Mouse (Mus musculus) myocyte (in vitro differentiated cells): ENCODE data around the gene Arid1b. TPM values are rescaled to one million over a fixed set of nuclear protein-coding genes. Genes with fewer than 3 reads are reported as not detected.

Source experiments
- H3K27me3 ChIP-seq: one replicate; pipeline ENCODE4 v1.6.1; 2011; ENCODE audit not compliant: control insufficient read depth, insufficient read depth, insufficient read length
- H3K36me3 ChIP-seq: one replicate; pipeline ENCODE4 v1.6.1; 2011; ENCODE audit not compliant: control insufficient read depth, insufficient read depth
- H3K4me2 ChIP-seq: one replicate; pipeline ENCODE4 v1.6.1; 2011; ENCODE audit warnings: low read depth, control low read depth
- H3K4me3 ChIP-seq: one replicate; pipeline ENCODE4 v1.5.1; 2011; ENCODE audit warnings: mild to moderate bottlenecking, control low read depth, moderate library complexity
- H3K79me2 ChIP-seq: one replicate; pipeline ENCODE4 v1.6.1; 2011; ENCODE audit not compliant: control insufficient read depth, insufficient read depth
- H3ac ChIP-seq: one replicate; pipeline ENCODE4 v1.6.1; 2011; ENCODE audit not compliant: control insufficient read depth, insufficient read length
- CEBPB ChIP-seq: IDR thresholded peaks from 2 replicates; pipeline ENCODE4 v1.6.1; 2011; ENCODE audit warnings: mild to moderate bottlenecking, moderate library complexity; ENCODE audit not compliant: poor library complexity, insufficient read depth, severe bottlenecking
- E2F4 ChIP-seq: IDR thresholded peaks from one replicate; pipeline ENCODE4 v1.6.1; 2011; ENCODE audit warnings: mild to moderate bottlenecking, control low read depth, moderate library complexity; ENCODE audit not compliant: insufficient read depth
- MAX ChIP-seq: IDR thresholded peaks from one replicate; pipeline ENCODE4 v1.6.1; 2011; ENCODE audit warnings: low read depth, mild to moderate bottlenecking, control low read depth
- MYOD1 ChIP-seq, 3 experiments: IDR thresholded peaks; one replicate each; pipeline ENCODE4 v1.6.1; 2011; ENCODE audit warnings: control low read depth in 2 of 3, low read depth in 2 of 3, mild to moderate bottlenecking in 2 of 3, moderate library complexity in 1 of 3; ENCODE audit not compliant: insufficient read length in 2 of 3, control insufficient read depth in 1 of 3
- MYOG ChIP-seq, 3 experiments: IDR thresholded peaks; one replicate each; pipeline ENCODE4 v1.6.1; 2011; ENCODE audit warnings: control low read depth in 2 of 3, low read depth in 2 of 3, mild to moderate bottlenecking in 2 of 3; ENCODE audit not compliant: insufficient read length in 2 of 3, control insufficient read depth in 1 of 3, insufficient read depth in 1 of 3
- POLR2A ChIP-seq: IDR thresholded peaks from one replicate; pipeline ENCODE4 v1.6.1; 2011; ENCODE audit warnings: low read depth, mild to moderate bottlenecking, control low read depth, moderate library complexity; ENCODE audit not compliant: insufficient read length
- POLR2AphosphoS2 ChIP-seq: IDR thresholded peaks from one replicate; pipeline ENCODE4 v1.6.1; 2011; ENCODE audit warnings: low read depth, control low read depth; ENCODE audit not compliant: insufficient read length
- REST ChIP-seq: IDR thresholded peaks from one replicate; pipeline ENCODE4 v1.6.1; 2011; ENCODE audit warnings: mild to moderate bottlenecking, control low read depth, moderate library complexity; ENCODE audit not compliant: insufficient read depth, insufficient read length
- SRF ChIP-seq: IDR thresholded peaks from one replicate; pipeline ENCODE4 v1.6.1; 2011; ENCODE audit warnings: low read depth; ENCODE audit not compliant: control insufficient read depth, insufficient read length
- TCF12 ChIP-seq: IDR thresholded peaks from one replicate; pipeline ENCODE4 v1.6.1; 2011; ENCODE audit warnings: mild to moderate bottlenecking, control low read depth; ENCODE audit not compliant: poor library complexity, insufficient read depth, severe bottlenecking
- TCF3 ChIP-seq: IDR thresholded peaks from one replicate; pipeline ENCODE4 v1.6.1; 2011; ENCODE audit warnings: low read depth, control low read depth; ENCODE audit not compliant: insufficient read length
- USF1 ChIP-seq: IDR thresholded peaks from one replicate; pipeline ENCODE4 v1.6.1; 2011; ENCODE audit warnings: low read depth, mild to moderate bottlenecking, control low read depth, moderate library complexity
- polyA plus RNA-seq: library from polyadenylated mRNA; unstranded; fragments of >200 nt; fragmentation: generic; extraction: Trizol; gene quantifications from one replicate; pipeline ENCODE4 v1.2.1, GENCODE M21; 2012; ENCODE audit warnings: missing spikeins

The Arid1b gene
- polyA plus RNA-seq, 1 experiment: 10.9 TPM

DNA sequence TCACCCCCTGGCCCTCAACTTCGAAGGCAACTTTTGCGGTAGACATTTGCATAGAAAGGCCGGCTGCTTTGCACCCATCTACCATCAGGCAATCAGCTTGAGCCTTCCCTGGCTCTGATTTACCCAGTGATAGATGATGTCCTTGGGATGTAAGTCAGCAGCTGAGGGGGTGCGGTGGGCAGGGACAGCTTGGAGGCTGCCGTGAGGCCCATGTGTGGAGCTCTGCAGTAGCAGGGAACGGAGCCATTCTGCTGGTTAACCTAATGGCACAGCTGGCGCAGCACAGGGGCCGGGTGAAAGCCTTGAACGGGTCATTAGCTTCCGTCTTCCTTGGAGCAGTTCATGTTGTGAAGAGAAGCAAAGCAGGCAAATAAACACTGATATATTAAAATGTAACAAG is 275.2 kb downstream of the Arid1b start:
- Histone ChIP-seq H3K27me3 (no peaks in the 10 kb centered on the region), H3K4me2 (no peak overlapping the region), H3K4me3 (no peak overlapping the region), H3K36me3 (peaks cover 3% of the 10 kb centered on the region), H3K79me2 (no peaks in the 10 kb centered on the region), H3ac (no peak overlapping the region)
- TF ChIP-seq MAX (no peak), E2F4 (no peak), USF1 (no peak), TCF12 (no peak), SRF (no peak), CEBPB (no peak), TCF3 (no peak), REST (no peak), MYOG (IDR thresholded peaks at IDR 0.05; ENCODE audit: control insufficient read depth in 1 of 3, insufficient read depth in 1 of 3, insufficient read length in 2 of 3, low read depth in 2 of 3) (no peak), MYOD1 (IDR thresholded peaks at IDR 0.05; ENCODE audit: control insufficient read depth in 1 of 3, insufficient read length in 2 of 3, low read depth in 2 of 3) (no peak), POLR2AphosphoS2 (no peak), POLR2A (no peak)

DNA sequence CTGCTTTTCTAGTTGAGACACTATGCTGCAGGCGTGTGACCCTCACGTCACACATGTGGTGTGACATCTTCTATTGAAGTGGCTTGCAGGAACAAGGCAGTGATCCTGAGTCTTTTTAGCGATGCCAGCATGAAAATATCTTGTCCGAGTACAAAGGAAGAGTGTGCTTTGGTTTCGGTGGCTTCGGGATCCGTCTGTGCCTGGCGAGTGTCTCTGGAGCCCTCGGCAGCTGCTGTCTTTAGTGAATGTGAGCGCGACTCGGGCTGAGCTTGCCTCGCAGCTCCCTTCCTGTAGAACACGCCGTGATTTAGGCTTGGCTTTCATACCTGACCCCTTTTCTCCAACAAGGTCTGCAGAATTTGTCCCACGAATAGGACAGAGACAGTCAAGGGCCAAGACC is 275.6 kb downstream of the Arid1b start:
- TF ChIP-seq MYOG (IDR thresholded peaks at IDR 0.05; ENCODE audit: control insufficient read depth in 1 of 3, insufficient read depth in 1 of 3, insufficient read length in 2 of 3, low read depth in 2 of 3): no peak
- TF ChIP-seq USF1: no peak
- no peak for TF ChIP-seq CEBPB
- TF ChIP-seq MYOD1 (IDR thresholded peaks at IDR 0.05; ENCODE audit: control insufficient read depth in 1 of 3, insufficient read length in 2 of 3, low read depth in 2 of 3): no peak
- no peak for TF ChIP-seq TCF12
- TF ChIP-seq SRF: no peak
- no peak for TF ChIP-seq TCF3
- no peak for TF ChIP-seq REST
- no peak overlapping the region for H3K4me3 ChIP-seq
- peaks cover 3% of the 10 kb centered on the region for H3K36me3 ChIP-seq
- no peaks in the 10 kb centered on the region for H3K79me2 ChIP-seq
- H3K4me2 ChIP-seq: no peak overlapping the region
- H3ac ChIP-seq: no peak overlapping the region
- H3K27me3 ChIP-seq: no peaks in the 10 kb centered on the region

DNA sequence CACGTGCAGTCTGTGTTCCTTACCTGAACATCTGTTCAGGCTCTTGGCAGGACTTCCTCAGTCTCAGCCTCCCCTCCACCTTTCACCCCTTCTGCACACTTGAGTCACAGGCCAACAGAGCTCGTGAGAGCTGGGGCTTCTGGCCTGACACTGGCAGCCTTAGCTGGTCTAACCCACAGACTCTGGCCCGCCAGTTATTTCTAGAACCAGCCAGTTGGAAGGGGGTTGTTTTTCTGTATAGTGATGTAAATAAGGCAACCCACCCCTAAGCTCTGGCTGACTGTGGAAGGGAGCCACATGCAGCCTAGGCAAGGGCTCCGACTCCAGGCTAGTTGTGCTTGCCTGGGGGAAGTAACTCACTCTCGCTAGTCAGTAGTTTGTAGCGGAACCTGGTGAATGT is 276.7 kb downstream of the Arid1b start:
- TF ChIP-seq CEBPB: no peak
- TF ChIP-seq USF1: no peak
- TF ChIP-seq MAX: no peak
- no peak for TF ChIP-seq TCF12
- no peak for TF ChIP-seq POLR2AphosphoS2
- no peak for TF ChIP-seq E2F4
- no peak for TF ChIP-seq MYOG (IDR thresholded peaks at IDR 0.05; ENCODE audit: control insufficient read depth in 1 of 3, insufficient read depth in 1 of 3, insufficient read length in 2 of 3, low read depth in 2 of 3)
- TF ChIP-seq SRF: no peak
- no peak for TF ChIP-seq REST
- TF ChIP-seq POLR2A: no peak
- no peak for TF ChIP-seq MYOD1 (IDR thresholded peaks at IDR 0.05; ENCODE audit: control insufficient read depth in 1 of 3, insufficient read length in 2 of 3, low read depth in 2 of 3)
- TF ChIP-seq TCF3: no peak
- Histone ChIP-seq H3K4me3 (no peak overlapping the region), H3K79me2 (no peaks in the 10 kb centered on the region), H3K4me2 (no peak overlapping the region), H3K36me3 (peaks cover 3% of the 10 kb centered on the region), H3ac (no peak overlapping the region), H3K27me3 (no peaks in the 10 kb centered on the region)

DNA sequence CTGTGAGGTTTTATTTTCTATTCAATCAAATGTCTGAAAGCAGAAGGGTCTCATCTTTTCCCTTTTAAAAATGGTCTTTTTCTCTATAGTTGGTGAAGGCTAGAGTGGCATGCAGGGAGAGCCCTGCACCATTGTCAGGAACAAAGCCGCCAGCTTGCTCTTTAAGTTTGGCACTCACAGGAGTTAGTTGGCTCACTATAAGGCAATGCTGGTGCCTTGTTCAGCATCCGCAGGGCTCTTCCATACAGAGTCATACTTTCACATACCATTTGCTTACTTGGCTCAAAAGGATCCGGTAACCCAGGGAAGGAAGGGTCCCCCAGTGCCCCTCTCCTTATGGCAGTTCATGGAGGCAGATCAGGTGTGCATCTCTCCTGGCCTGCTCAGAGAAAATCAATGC is 279.0 kb downstream of the Arid1b start:
- no peak for TF ChIP-seq POLR2AphosphoS2
- no peak for TF ChIP-seq MAX
- TF ChIP-seq E2F4: no peak
- TF ChIP-seq TCF3: no peak
- TF ChIP-seq SRF: no peak
- no peak for TF ChIP-seq POLR2A
- no peak for TF ChIP-seq MYOG (IDR thresholded peaks at IDR 0.05; ENCODE audit: control insufficient read depth in 1 of 3, insufficient read depth in 1 of 3, insufficient read length in 2 of 3, low read depth in 2 of 3)
- no peak for TF ChIP-seq CEBPB
- TF ChIP-seq USF1: no peak
- no peak for TF ChIP-seq TCF12
- TF ChIP-seq MYOD1 (IDR thresholded peaks at IDR 0.05; ENCODE audit: control insufficient read depth in 1 of 3, insufficient read length in 2 of 3, low read depth in 2 of 3): no peak
- no peak for TF ChIP-seq REST
- H3K27me3 ChIP-seq: no peaks in the 10 kb centered on the region
- H3K4me3 ChIP-seq: no peak overlapping the region
- no peaks in the 10 kb centered on the region for H3K79me2 ChIP-seq
- no peak overlapping the region for H3ac ChIP-seq
- H3K36me3 ChIP-seq: no peaks in the 10 kb centered on the region
- no peak overlapping the region for H3K4me2 ChIP-seq

DNA sequence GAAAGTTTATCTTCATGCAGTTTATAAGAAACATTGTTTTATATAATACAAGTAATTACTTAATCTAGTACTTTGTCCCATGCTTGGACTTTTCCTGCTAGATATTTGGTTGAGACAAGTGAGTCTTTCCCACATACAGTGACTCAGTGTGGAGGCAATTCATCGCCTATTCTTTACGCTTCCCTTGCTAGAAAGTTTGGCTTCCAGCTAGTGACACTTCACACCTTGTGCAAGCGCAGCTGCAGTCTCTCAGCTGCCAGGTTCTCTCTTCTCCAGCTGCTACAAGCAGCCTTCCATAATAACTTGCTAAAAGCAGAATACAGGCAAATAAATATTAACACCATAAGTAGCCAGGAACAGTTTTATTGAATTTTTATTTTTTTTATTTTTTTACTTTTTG is 279.6 kb downstream of the Arid1b start:
- no peaks in the 10 kb centered on the region for H3K79me2 ChIP-seq
- no peak overlapping the region for H3K4me2 ChIP-seq
- TF ChIP-seq MYOG (IDR thresholded peaks at IDR 0.05; ENCODE audit: control insufficient read depth in 1 of 3, insufficient read depth in 1 of 3, insufficient read length in 2 of 3, low read depth in 2 of 3) (peak in 1 of 3 experiments; percentile 29), E2F4 (no peak), POLR2A (no peak), MYOD1 (IDR thresholded peaks at IDR 0.05; ENCODE audit: control insufficient read depth in 1 of 3, insufficient read length in 2 of 3, low read depth in 2 of 3) (peak in 1 of 3 experiments; percentile 9)

More for the DNA sequence above, 279.6 kb downstream of the Arid1b start:
- no peak overlapping the region for H3ac ChIP-seq
- H3K4me3 ChIP-seq: no peak overlapping the region
- no peaks in the 10 kb centered on the region for H3K36me3 ChIP-seq
- no peaks in the 10 kb centered on the region for H3K27me3 ChIP-seq
